Mouse (Mus musculus) liver, adult (tissue): ENCODE data around the gene Endov.

ENCODE experiments used
- GATA4 ChIP-seq: IDR thresholded peaks from 2 replicates; pipeline ENCODE4 v1.6.1; 2014; ENCODE audit warnings: mild to moderate bottlenecking, low read length; ENCODE audit not compliant: insufficient replicate concordance

Endov gene

DNA sequence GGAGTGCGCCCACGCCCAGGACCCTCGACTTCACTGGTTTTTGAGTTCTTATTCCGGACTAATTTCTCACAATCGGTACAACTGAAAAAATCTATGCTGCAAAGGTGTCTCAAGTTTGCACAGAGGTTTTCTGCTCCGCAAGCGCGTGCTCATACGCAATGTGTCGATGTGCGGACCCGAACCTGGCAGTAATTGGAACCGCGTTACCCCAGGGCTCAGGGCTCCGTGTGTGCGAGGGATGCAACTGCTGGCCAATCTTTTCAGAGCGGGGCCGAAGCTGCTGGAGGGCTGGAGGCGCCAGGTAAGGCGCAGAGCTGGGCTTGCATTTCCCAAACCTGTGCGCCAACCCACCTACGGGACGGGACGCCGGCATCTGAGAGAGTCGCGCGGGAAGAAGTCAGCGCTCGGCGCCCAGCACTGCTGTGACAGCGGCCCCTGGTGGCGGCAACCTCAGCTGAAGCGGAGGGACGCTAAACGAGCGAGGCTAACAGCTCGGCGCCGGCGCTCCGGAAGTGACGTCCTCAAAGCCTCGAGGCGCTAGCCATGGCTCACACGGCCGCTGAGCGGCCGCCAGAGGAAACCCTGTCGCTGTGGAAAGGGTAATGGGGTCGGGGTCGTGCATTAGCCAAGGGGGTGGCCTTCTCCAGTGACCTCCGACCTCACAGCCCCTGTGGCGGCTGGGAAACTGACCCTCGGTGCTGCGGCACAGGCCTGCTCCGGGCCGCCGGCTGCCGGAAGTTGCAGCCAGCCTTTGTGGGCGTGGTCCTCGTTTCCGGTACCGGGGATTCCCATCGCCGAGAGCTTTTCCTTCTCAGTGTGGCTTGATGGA, at the start of gene Endov:
Endov (plus strand) TSS at position 487 of the 829 bp plus-strand sequence.
- TF ChIP-seq GATA4, result no peak; the same call in 1 of the 2 replicates

DNA sequence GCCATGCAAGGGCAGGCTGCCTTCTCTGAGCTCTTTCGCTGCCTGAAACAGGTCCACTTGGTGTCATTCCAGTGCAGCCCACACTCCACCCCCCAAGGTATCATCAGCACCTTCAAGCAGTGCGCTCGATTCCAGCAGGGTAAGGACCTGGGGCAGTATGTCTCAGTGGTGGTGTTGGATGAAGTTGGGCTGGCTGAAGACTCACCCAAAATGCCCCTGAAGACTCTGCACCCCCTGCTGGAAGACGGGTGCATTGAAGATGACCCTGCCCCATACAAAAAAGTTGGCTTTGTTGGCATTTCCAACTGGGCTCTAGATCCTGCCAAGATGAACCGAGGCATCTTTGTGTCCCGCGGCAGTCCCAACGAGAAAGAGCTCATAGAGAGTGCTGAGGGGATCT, 48.9 kb upstream of the Endov start:
- no peak for TF ChIP-seq GATA4

DNA sequence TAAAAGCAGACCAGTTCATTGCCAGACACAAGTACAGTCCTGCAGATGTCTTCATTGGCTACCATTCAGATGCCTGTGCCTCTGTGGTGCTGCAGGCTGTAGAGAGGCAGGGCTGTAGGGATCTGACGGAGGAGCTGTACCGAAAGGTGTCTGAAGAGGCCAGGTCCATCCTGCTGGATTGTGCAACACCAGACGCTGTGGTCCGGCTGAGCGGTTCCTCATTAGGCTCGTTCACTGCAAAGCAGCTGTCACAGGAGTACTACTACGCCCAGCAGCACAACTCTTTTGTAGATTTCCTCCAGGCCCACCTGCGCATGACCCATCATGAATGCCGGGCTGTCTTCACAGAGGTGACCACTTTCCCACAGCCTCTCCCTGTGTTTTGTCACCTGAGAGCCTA, 47.7 kb upstream of the Endov start:
- no peak for TF ChIP-seq GATA4

DNA sequence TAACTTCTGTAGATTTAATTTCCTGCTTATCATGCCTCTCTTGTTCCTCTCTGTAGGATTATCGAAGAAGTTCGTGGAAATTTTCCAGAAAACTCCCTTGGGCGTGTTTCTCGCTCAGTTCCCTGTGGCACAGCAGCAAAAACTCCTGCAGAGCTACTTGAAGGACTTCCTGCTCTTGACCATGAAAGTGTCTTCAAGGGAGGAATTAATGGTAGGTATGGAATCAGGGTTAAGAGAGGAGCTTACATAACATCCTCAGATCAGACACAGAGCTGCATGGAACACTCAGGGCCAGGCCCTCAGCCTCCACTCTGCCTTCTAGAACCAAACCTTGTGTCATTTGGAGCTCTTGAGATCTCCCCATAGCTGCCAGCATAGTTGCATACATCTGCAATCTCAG, 35.0 kb upstream of the Endov start:
- no peak for TF ChIP-seq GATA4

DNA sequence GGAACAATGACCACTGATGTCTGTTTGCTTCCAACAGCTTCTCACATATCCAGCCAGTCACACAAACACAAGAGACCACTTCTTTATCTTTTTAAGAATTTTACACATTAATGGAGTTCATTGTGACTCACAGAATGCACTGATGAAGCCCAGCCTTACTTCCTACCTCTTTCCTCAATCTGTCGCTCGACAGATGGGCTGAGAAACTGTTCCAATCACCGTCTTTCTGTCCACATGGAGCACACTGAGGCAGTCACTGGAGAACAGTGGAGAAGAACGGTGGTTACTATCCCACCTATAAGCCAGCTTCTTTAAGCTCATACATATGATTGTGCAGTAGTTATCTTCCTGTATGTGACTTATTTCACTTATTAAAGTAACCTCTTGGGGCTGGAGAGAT, 13.3 kb upstream of the Endov start:
- no peak for TF ChIP-seq GATA4

DNA sequence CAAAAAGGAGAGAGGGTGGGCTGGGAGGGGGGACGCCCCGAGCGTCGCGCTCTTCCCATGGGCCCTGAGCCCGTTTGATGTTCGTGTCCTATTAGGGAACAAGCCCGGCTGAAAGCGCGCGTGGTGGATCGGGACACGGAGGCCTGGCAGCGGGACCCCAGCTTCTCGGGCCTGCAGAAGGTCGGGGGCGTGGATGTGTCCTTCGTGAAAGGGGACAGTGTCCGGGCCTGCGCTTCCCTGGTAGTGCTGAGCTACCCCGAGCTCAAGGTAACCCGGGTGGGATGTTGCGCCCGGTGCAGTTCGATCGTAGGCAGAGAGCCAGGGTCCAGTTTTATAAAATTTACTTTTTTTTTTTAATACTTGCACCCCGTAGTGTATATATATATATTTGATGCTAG, 542 bp downstream of the Endov start:
- TF ChIP-seq GATA4, result no peak

DNA sequence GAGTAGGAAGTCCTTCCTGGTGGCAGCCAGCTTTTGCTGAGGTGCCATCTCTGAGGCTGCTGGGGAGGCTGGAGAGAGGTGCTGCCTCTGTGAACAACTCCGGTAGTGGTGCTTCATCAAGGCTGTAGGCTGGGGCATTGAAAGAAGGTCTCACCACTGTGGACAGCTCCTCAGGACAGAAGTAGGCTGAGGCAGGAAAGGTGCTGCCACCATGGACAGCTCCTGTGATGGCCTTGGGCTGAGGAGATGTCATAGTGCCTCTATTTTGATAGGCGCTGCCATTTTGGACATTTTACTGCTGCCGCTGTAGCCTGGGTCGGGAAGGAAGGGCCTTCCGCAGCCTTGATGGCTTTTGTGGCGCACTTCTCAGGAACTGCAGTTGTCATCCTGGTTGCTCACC, 1.7 kb downstream of the Endov start:
- no peak for TF ChIP-seq GATA4

DNA sequence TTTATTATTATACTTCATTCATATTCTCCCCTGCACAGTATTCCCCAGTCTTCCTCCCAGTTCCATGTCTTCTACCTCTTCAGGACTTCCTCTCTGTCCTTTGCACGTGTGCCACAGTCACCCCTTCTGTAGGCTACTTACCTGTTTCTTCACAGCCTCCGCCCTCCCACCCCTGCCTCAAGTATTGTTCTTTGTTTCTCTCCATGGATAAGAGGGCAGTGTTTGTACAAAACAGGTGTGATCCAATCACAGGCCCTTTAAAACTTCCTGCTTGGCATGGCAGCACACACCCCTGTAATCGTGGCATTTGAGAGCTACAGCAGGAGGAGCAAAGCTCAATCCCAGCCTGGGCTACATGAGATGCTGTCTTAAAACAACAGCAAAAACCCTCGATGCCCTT, 2.4 kb downstream of the Endov start:
- TF ChIP-seq GATA4, result no peak

DNA sequence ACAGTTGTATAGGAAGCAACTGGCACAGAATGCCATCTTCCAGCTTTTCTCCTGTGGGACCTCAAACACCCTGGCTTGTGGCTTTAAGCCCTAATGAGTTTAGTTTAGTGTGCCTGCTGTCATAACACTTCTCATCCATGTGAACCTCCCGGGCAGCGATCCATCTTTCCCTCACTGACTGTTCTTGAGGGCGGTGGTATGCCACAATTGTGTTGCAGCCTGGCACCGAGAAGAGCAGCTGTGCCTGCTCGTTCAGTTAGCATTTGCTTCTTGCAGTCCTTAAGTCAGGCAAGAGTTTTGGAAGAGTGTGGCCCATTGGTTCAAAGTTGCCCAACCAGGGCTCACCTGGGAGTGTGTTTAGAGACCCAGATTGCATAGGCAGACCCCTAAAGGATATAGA, 5.0 kb downstream of the Endov start:
- no peak for TF ChIP-seq GATA4

DNA sequence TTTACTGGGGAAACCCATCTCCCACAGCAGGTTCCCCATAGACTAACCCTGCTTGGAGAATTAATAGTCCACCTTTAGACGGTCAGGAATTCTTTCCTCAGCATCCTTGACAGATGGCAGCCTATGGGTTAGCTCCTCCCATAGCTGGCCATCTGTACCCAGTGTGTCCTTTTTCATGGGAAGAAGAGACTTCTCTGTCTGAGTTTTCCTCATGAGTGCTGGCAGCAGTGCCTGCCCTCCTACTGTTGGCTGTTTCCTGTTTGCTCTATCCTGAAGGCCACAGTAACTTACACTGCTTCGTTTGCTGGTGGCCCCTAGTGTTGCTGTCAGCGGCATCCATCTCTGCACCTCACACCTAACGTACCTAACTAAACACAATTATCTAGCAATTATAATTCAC, 6.3 kb downstream of the Endov start:
- TF ChIP-seq GATA4, result no peak

DNA sequence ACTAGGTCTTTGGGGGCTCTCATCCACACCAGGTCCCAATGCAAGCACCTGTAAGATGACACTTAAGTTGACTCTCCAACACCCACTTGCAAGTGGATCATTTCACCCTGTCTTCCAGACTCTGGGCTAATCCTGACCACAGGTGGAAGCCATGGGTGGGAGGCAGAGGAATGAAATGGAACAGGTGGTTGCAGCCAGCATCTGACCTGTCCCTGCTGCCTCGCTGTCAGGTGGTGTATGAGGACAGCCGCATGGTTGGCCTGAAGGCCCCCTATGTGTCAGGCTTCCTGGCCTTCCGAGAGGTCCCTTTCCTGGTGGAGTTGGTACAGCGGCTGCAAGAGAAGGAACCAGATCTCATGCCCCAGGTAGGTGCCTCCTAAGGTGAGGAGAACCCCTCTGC, 8.2 kb downstream of the Endov start:
- no peak for TF ChIP-seq GATA4

DNA sequence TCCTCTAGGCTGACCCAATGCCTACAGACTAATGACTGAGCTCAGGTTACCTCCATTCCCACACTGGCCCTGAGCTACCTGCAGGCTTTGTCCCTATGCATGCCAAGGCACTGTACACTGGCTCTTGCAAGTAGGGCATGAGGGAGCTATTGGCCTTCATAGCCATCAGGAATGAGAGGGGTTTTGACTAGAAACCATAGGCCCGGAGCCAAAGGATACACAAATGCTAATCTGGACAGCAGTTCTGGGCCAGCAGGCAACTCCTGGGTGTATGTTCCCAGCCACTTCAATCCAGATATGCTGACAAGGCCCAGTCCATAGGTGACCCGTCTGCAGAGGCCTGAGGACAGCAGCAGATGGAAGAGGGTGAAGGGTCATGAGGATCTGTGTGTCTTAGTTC, 8.9 kb downstream of the Endov start:
- TF ChIP-seq GATA4, result no peak

DNA sequence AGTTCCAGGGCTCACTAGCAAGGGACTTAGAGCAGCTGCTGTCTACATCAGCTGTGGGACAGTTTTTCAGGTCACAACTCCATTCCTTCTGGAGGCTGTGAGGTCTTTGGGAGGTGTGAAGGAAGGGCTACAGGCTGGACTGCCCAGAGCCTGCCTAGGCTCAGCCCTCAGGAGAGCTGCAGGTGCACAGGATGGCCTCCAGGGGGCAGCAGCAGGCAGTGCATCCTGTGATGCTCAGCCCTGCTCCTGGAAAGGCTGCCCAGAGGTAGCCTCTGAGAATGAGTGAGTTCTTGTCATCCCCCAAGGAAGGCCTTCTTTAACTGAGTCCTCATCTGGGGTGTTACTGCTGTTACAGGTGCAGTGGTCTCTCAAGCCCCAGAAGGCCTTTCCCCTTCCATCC, 12.5 kb downstream of the Endov start:
- no peak for TF ChIP-seq GATA4

DNA sequence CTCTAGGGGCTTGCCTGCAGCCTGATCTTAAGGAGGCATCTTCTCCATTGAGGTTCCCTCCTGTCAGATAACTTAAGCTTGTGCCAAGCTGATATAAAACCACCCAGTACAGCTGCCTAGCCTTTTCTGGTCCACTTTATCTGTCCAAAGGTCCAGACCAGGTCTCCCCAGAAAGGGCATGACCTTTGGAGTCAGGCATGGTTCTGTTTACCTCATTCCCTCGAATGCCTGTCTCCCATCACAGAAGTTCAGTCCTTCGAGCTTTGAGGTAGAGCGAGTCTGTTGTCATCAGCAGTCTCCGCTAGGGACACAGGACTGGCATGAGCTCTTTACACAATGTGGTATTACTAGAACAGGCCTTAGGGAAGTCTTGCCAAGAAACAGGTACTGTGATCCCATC, 15.2 kb downstream of the Endov start:
- no peak for TF ChIP-seq GATA4

DNA sequence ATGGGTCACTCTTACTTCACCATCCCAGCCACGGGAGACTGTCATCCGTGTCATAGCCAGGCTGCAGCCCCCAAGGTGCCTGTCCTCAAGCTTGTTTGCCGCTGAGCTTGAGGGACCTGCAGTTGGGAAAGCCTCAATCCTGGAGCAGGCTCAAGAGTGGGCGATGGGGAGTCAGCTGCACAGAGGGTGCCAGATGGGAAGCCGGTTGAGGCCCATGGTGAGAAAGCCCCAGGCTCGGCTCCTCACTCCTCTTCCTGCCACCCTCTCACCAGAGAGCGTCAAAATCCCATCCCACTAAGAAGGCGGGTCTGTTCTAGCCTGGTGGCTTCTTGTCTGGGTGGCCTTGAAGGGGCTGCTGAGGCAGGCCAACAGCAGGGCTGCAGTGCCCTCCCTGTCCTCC, 16.6 kb downstream of the Endov start:
- TF ChIP-seq GATA4, result no peak

DNA sequence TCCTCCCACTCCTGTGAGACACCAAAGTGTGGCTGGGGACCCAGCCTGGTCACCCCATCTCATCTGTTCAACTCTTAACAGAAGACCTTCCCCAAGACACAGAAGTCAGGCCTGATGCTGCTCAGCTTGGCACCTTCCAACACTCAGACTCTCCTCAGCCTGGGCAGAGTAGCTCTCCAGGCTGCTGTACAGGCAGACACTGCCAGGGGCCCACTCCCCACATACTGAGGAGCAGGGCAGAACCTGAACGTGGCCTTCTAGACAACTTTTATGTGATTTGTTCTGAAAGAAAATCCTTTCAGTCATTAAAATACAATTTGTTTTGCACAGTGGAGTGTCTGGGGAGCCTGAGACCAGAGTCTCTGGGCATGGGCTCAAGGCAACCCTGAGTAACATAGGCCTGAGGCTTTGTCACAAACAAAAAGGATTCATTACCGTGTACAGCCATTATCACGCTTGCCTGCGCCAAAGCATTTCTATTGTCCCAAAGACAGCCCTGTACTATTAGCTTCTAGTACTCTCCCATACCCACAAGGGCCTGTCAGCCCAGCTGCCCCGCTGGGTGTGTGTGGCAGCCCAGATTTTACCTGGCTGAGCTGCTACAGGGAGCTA, 18.1 kb downstream of the Endov start:
- no peak for TF ChIP-seq GATA4

DNA sequence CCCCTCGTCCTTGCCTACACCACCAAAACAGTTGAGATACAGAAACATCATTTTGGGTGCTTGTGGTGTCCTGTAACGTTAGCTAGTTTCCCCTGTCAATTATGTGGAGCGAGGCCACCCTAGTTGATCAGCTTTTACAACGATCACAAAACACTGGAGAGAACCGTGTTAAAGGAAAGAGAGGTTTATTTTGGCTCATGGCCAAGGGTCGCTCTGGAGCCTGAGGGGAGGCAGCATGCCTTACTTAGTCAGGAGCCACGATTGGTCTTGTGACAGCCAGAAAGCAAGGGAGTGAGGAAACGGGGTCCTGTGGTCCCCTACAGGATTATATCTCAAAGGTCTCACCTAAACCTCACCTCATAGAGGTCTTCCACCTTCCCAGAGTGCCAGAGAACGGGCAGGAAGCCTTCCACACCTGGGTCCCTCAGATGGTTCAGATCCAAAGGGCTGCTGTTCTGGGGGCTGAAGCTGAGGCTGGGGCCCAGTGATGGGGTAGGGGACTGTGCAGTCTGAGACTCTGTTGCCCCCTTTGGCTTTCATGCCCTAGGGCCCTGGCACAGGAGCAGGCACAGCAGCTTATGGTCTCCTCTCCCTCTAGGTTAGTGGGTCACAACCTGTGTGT, 22.0 kb downstream of the Endov start:
- no peak for TF ChIP-seq GATA4
